Mouse (Mus musculus) bone marrow, adult 2 months (tissue): Measurements from ENCODE around the gene Fen1. TPM values are rescaled to one million over a fixed set of nuclear protein-coding genes. Genes with fewer than 3 reads are reported as not detected.

Experiments used
- H3K27ac ChIP-seq: fragments of 200-500 bp; 2 replicates; pipeline ENCODE4 v1.5.1; 2012; ENCODE audit warnings: low read depth, mild to moderate bottlenecking, control low read depth, inconsistent platforms, low read length; ENCODE audit not compliant: control insufficient read depth, poor library complexity, insufficient read depth
- H3K4me1 ChIP-seq: fragments of 200-500 bp; 2 replicates; pipeline ENCODE4 v1.6.1; 2011; ENCODE audit warnings: low read length; ENCODE audit not compliant: control insufficient read depth, insufficient read depth
- H3K4me3 ChIP-seq: fragments of 200-500 bp; replicated peaks from 2 replicates; pipeline ENCODE3; 2011; ENCODE audit warnings: mild to moderate bottlenecking, low read depth, low read length, control low read depth; ENCODE audit not compliant: control insufficient read depth
- CTCF ChIP-seq: fragments of 200-500 bp; IDR thresholded peaks from 2 replicates; pipeline ENCODE4 v1.5.1; 2011; ENCODE audit warnings: low read length, control low read depth; ENCODE audit not compliant: control insufficient read depth, insufficient read depth
- POLR2A ChIP-seq: fragments of 200-500 bp; IDR thresholded peaks from 2 replicates; pipeline ENCODE4 v1.6.1; 2011; ENCODE audit warnings: low read depth, mild to moderate bottlenecking, control low read depth, low read length, borderline replicate concordance; ENCODE audit not compliant: control insufficient read depth
- WGBS: fragments of 180-500 bp; shearing (Covaris S2); methylation state at CpG from one replicate; pipeline ENCODE4 v1.1.7; 2018; 5-methylcytosine and 5-hydroxymethylcytosine counted together
- polyA plus RNA-seq: library from polyadenylated mRNA; stranded (reverse); fragments of >200 nt; gene quantifications from 2 replicates; pipeline ENCODE4 v1.2.4, GENCODE M21; 2011; ENCODE audit warnings: low replicate concordance; ENCODE audit not compliant: missing spikeins, insufficient read depth, insufficient read length

The Fen1 gene
- polyA plus RNA-seq, 1 experiment = 64.3 TPM

DNA sequence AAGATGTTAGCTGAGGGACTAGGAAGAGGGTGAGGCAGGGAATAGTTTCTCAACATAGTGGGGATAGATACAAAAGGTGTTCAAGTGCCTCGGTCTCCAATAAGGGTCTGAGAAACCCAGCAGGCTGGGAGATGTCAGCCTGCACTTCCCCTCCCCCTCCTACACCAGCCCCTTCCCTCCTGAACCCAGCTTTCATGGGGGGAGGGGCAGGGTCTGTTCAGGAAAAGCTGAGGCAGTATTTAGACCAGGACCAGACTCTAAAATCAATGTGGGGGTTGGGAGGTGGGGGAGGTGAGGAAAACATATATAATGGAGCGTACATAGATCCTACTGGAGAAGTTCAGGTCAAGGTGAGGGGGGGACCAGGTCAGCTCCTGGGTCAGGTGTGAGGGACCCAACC is 35.5 kb upstream of the Fen1 start:
- Histone ChIP-seq H3K4me3 (no peak overlapping the region), H3K27ac (no peak overlapping the region), H3K4me1 (no peaks in the 10 kb centered on the region; the same call in 1 of the 2 replicates)
- 66% methylated on average over 2 of the region's 2 CpGs for WGBS
- no peak for TF ChIP-seq POLR2A

DNA sequence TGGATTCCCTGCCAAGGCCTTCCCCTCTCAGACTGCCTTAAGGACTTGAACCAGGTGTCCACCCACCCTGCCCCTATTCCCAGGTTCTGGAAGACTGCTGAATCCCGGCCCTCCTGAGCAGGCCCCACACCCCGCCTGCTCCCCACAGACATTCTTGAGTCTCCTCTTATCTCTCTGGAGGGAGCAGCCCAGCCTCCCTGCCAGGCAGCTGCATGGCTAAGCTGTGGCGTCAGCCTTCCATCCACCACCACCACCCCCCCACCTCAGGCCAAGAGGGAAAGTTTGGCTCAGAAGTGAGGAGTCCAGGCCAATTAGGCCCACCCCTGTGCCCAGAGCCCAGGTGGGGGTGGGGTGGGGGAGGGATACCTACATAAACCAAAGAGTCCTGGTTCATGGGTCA is 34.5 kb upstream of the Fen1 start:
- no peak overlapping the region for H3K27ac ChIP-seq

DNA sequence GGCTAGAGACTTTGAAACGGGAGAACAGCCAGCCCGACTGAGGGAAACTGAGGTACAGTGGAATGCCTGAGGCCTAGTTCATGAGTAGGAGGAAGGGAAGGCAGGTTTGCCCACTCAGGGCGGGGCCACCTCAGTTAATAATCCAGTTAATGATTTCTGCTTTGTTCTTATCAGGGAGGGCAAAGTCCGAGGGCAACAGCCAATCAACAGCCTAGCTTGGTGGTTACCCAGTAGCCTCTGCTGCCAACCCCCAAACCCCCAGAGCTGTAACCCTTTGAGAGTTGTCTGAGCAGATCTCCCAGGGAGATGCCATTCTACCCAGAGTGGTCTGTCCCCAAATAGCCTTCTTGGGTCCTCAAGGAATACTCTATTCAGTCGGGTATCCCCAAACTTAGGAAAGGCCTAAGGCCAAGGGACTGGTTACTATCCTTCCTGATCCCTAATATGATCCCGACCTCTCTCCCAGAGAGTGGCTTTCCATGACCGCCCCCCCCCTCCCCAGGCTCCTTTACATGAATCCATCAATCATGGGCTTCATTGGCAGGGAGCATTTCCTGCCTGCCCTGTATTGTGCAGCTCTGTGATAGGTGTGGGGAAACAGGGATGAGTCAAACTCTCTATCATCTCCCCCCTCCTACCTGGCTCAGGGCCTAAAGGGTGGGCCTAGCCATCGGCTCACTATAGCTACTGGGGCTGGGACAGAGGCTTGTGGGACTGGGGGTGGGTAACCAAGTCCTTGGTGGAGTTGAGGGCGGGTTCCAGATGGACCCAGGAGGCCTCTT is 32.0 kb upstream of the Fen1 start:
- 76% methylated on average over 9 of the region's 9 CpGs for WGBS
- Histone ChIP-seq H3K27ac (no peak overlapping the region), H3K4me3 (no peak overlapping the region), H3K4me1 (no peaks in the 10 kb centered on the region; the same call in 1 of the 2 replicates)
- TF ChIP-seq CTCF (no peak), POLR2A (no peak)

More for the DNA sequence above, 34.5 kb upstream of the Fen1 start:
- no peak for TF ChIP-seq POLR2A
- TF ChIP-seq CTCF = no peak
- Histone ChIP-seq H3K4me3 (no peak overlapping the region), H3K4me1 (no peaks in the 10 kb centered on the region; the same call in 1 of the 2 replicates)
- 52% methylated on average over 3 of the region's 3 CpGs for WGBS

DNA sequence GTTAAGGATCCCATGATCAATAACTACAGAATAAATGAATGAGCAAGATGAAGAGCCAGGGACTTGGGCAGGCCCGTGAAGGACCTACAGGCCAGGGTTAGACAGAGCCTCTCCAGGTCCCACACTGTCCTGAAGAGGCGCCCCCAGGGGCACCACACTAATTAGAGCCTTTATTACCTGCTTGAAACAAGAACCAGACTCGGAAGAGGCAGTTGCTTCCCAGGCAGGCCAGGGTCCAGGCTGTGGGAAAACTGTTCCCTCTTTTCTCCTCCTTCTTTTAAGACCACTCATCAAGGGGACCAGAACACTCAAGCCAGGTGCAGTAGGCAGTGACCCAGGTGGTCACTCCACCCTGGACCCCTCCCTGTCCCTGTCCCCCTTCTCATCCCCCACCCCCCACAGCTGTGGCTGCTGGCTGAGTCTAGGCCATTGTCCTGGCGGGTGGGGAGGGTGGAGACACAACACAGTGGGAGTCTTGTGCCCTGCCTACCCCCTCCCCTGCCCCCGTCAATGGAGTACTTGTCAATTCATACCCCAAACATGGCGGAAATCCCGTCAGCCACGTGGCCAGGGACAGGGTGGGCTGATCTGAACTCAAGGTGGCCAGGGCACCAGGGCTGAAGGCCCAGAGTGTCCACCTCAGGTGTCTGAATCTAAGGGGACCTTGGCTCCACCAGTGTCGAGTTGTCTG is 28.5 kb upstream of the Fen1 start:
- no peak for TF ChIP-seq POLR2A
- no peak for TF ChIP-seq CTCF

DNA sequence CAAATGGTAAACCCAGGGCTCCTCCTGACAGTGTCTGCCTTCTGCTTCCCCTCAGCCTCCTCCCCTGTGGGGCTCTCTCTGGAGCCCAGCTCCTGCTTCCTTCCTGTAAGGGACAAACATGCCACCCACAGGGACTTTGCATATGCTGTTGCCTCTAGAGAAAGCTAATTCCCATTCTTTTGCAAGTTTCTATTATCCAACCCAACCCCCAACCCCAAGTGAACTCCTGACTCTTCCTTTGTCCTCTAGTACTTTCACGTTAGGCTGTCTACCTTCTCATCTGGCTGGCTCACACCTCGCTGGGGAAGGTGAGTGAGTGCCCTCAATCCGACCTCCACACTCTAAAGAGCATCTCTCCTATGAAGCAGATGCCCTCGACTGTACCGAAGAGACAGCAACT is 27.9 kb upstream of the Fen1 start:
- no peak overlapping the region for H3K4me3 ChIP-seq
- H3K4me1 ChIP-seq = no peaks in the 10 kb centered on the region
- WGBS = 62% methylated on average over 5 of the region's 5 CpGs
- no peak overlapping the region for H3K27ac ChIP-seq
- TF ChIP-seq POLR2A (no peak), CTCF (no peak)

More for the DNA sequence above, 28.5 kb upstream of the Fen1 start:
- no peaks in the 10 kb centered on the region for H3K4me1 ChIP-seq
- no peak overlapping the region for H3K4me3 ChIP-seq
- H3K27ac ChIP-seq = no peak overlapping the region
- WGBS = 66% methylated on average over 9 of the region's 9 CpGs

DNA sequence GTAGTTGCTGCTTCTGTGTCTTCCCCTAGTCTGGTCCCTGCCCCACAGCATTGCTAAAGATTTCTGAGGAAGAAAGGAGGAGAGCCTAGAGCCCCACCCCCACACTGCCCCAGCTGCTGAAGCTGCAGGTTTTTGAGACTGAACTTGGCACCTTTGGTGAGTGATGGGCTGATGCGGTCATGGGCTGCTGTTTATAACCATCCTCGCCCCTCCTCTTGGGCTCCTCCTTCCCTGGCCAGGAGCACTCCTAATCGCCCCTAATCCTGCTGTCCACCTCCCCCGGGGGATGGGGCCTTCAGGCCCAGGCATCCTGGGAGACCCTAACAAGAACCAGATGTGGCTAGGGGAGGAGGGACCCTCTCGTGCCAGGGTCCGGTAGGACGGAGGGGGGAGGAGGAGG is 27.0 kb upstream of the Fen1 start:
- Histone ChIP-seq H3K4me1 (no peaks in the 10 kb centered on the region), H3K4me3 (no peak overlapping the region), H3K27ac (no peak overlapping the region)
- 60% methylated on average over 7 of the region's 7 CpGs for WGBS
- TF ChIP-seq CTCF = no peak
- no peak for TF ChIP-seq POLR2A

DNA sequence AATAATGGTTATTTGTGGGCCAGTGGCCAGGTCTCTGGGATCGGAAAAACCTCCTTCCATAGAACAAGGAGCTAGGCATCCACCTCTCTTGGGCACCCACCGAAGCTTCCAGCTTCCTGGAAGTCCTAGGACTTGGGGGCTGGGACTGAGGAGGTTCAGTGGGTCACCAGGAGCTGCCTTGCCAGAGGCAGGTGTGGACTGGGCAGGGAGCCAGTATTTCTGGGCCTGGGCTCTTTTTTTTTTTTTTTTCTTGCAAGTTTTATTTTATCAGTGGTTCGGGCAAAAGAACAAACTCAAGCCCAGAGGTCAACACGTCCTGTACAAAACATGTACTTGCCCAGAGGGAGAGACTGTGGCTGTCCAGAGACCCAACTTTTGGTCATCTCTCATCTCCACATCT is 21.8 kb upstream of the Fen1 start:
- Histone ChIP-seq H3K27ac (no peak overlapping the region), H3K4me1 (no peaks in the 10 kb centered on the region), H3K4me3 (no peak overlapping the region)
- TF ChIP-seq POLR2A = no peak
- TF ChIP-seq CTCF = no peak
- 65% methylated on average over 4 of the region's 4 CpGs for WGBS

DNA sequence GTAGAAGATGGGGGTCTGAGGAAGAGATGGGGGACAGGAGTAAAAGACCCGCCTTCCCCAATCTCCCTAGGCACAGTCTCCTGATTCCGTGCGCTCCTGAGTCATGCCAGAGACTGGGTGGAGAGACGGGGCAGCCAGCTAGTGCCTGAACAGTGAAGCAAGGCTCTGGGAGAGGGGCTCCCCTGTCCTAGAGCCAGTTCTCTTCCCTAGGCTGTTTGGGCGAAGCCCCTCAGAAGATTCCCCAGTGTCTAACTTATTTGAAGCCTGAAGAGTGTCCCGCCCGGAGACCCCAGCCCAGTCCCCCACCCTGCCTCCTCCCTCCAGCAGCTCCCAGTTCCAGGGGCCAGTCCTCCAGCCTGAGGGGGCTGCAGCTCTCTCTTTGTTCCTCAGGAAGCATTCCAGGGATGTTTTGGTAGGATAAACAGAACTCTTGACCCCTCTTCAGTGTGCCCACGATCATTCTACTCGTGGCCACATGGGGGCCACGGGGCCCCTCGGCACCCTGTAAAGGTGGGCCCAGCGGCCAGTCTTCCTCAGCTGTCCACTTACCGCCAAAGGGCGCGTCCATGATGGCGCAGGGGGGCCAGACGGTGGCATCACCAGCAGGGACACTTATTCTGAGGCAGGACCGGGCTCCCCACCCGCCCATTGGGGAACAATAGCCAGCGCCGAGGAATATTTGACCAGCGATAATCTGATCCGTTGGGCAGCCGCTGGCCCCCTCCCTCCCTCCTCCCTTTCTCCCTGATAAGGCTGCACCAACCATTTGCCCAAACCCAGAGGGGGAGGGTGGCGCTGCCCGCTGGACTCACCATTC is 20.9 kb upstream of the Fen1 start:
- Histone ChIP-seq H3K4me3 (no peak overlapping the region), H3K27ac (no peak overlapping the region), H3K4me1 (no peaks in the 10 kb centered on the region)
- WGBS = 77% methylated on average over 26 of the region's 26 CpGs
- no peak for TF ChIP-seq CTCF
- no peak for TF ChIP-seq POLR2A
